Mouse (Mus musculus): ENCODE results near the gene Anxa6.

The Anxa6 gene

GRCm38 (mm10) chr11:54998708-54999107, 34.5 kb downstream of the Anxa6 start:
- in situ Hi-C loops (cut with MboI, MseI): loop anchor here (5.0 kb wide), 1 partner anchor 44 kb away; no protein-coding TSS in a partner anchor

GRCm38 (mm10) chr11:54998284-54998683, 35.0 kb downstream of the Anxa6 start:
- in situ Hi-C loops (cut with MboI, MseI): loop anchor here (5.0 kb wide), 1 partner anchor 44 kb away; no protein-coding TSS in a partner anchor

- in situ Hi-C loops (cut with MboI, MseI): loop anchor here (5.0 kb wide), 1 partner anchor 46 kb away; no protein-coding TSS in a partner anchor
Observed at GRCm38 (mm10) chr11:54996176-54996575, 37.1 kb downstream of the Anxa6 start.

GRCm38 (mm10) chr11:54989920-54990319, 43.3 kb downstream of the Anxa6 start:
- in situ Hi-C loops (cut with MboI, MseI): loop anchor here (10.0 kb wide), 1 partner anchor 105 kb away; no protein-coding TSS in a partner anchor

GRCm38 (mm10) chr11:54988754-54989349, 44.4 kb downstream of the Anxa6 start:
- in situ Hi-C loops (cut with MboI, MseI): loop anchor here (10.0 kb wide), 1 partner anchor 104 kb away; no protein-coding TSS in a partner anchor

- in situ Hi-C loops (cut with MboI, MseI): loop anchor here (10.0 kb wide), 1 partner anchor 103 kb away; no protein-coding TSS in a partner anchor
Observed at GRCm38 (mm10) chr11:54987974-54988373, 45.3 kb downstream of the Anxa6 start.

- in situ Hi-C loops (cut with MboI, MseI): loop anchor here (10.0 kb wide), 1 partner anchor 100 kb away; no protein-coding TSS in a partner anchor
Observed at GRCm38 (mm10) chr11:54985086-54985485, 48.2 kb downstream of the Anxa6 start.

GRCm38 (mm10) chr11:54984581-54984980, 48.7 kb downstream of the Anxa6 start:
- in situ Hi-C loops (cut with MboI, MseI): loop anchor here (5.0 to 10.0 kb wide), 2 partner anchors 52 to 100 kb away; no protein-coding TSS in a partner anchor

- in situ Hi-C loops (cut with MboI, MseI): loop anchor here (5.0 to 10.0 kb wide), 2 partner anchors 52 to 99 kb away; no protein-coding TSS in a partner anchor
Observed at GRCm38 (mm10) chr11:54984085-54984484, 49.2 kb downstream of the Anxa6 start.

GRCm38 (mm10) chr11:54982520-54982919, 50.7 kb downstream of the Anxa6 start:
- in situ Hi-C loops (cut with MboI, MseI): loop anchor here (5.0 to 10.0 kb wide), 2 partner anchors 50 to 98 kb away; no protein-coding TSS in a partner anchor

- in situ Hi-C loops (cut with MboI, MseI): loop anchor here (5.0 to 10.0 kb wide), 2 partner anchors 49 to 97 kb away; no protein-coding TSS in a partner anchor
Observed at GRCm38 (mm10) chr11:54981630-54982029, 51.6 kb downstream of the Anxa6 start.

- in situ Hi-C loops (cut with MboI, MseI): no loop called here
Observed at GRCm38 (mm10) chr11:54977385-54977937, 55.8 kb downstream of the Anxa6 start.

- in situ Hi-C loops (cut with MboI, MseI): no loop called here
Observed at GRCm38 (mm10) chr11:54976351-54976750, 56.9 kb downstream of the Anxa6 start.

- in situ Hi-C loops (cut with MboI, MseI): no loop called here
Observed at GRCm38 (mm10) chr11:54975756-54976155, 57.5 kb downstream of the Anxa6 start.

GRCm38 (mm10) chr11:54975340-54975739, 57.9 kb downstream of the Anxa6 start:
- in situ Hi-C loops (cut with MboI, MseI): no loop called here

GRCm38 (mm10) chr11:54974639-54975038, 58.6 kb downstream of the Anxa6 start:
- in situ Hi-C loops (cut with MboI, MseI): no loop called here

- in situ Hi-C loops (cut with MboI, MseI): no loop called here
Observed at GRCm38 (mm10) chr11:54973481-54974212, 59.6 kb downstream of the Anxa6 start.

- in situ Hi-C loops (cut with MboI, MseI): no loop called here
Observed at GRCm38 (mm10) chr11:54972789-54973188, 60.5 kb downstream of the Anxa6 start.

GRCm38 (mm10) chr11:54972049-54972723, 61.1 kb downstream of the Anxa6 start:
- in situ Hi-C loops (cut with MboI, MseI): no loop called here

GRCm38 (mm10) chr11:54971365-54972048, 61.7 kb downstream of the Anxa6 start:
- in situ Hi-C loops (cut with MboI, MseI): no loop called here

GRCm38 (mm10) chr11:54965234-54965633, 68.0 kb downstream of the Anxa6 start:
- in situ Hi-C loops (cut with MboI, MseI): no loop called here
